Mouse (Mus musculus): ENCODE data around the gene Scaf1. TPM values are rescaled to one million over a fixed set of nuclear protein-coding genes. Genes with fewer than 3 reads are reported as not detected.

Gene Scaf1
- polyA plus RNA-seq, 1 experiment, result 126 TPM

- no peak for DNase-seq (ENCODE audit: extremely low spot score in 1 of 2, low spot score in 1 of 2)
Measured at GRCm38 (mm10) chr7:44959874-44960511, 56.2 kb downstream of the Scaf1 start.

GRCm38 (mm10) chr7:44959281-44959680 lies 56.9 kb downstream of the Scaf1 start:
- no peak for DNase-seq (ENCODE audit: extremely low spot score in 1 of 2, low spot score in 1 of 2)

- DNase-seq (ENCODE audit: extremely low spot score in 1 of 2, low spot score in 1 of 2), result peak in 1 of 2 experiments; percentile 61
Measured at GRCm38 (mm10) chr7:44958208-44958607, 58.0 kb downstream of the Scaf1 start.

- no peak for DNase-seq (ENCODE audit: extremely low spot score in 1 of 2, low spot score in 1 of 2)
Measured at GRCm38 (mm10) chr7:44957183-44957835, 58.9 kb downstream of the Scaf1 start.

- no peak for DNase-seq (ENCODE audit: extremely low spot score in 1 of 2, low spot score in 1 of 2)
Measured at GRCm38 (mm10) chr7:44956266-44956665, 59.9 kb downstream of the Scaf1 start.

GRCm38 (mm10) chr7:44955628-44956027 lies 60.5 kb downstream of the Scaf1 start:
- peak in 1 of 2 experiments; percentile 49 for DNase-seq (ENCODE audit: extremely low spot score in 1 of 2, low spot score in 1 of 2)

GRCm38 (mm10) chr7:44954091-44954885 lies 61.9 kb downstream of the Scaf1 start:
- no peak for DNase-seq (ENCODE audit: extremely low spot score in 1 of 2, low spot score in 1 of 2)

- no peak for DNase-seq (ENCODE audit: extremely low spot score in 1 of 2, low spot score in 1 of 2)
Measured at GRCm38 (mm10) chr7:44953561-44953960, 62.6 kb downstream of the Scaf1 start.

Other genes with a start within 250 kb of the Scaf1 start
- gene Nup62, start 200.3 kb downstream of the Scaf1 start, polyA plus RNA-seq (2012; rRNA removed), result 29.1 and 29.3 TPM in 2 replicates
- 1.3 and 2.2 TPM in 2 replicates for gene Il4i1, start 200.0 kb downstream of the Scaf1 start, polyA plus RNA-seq (2012; rRNA removed)
- gene Atf5, start 199.7 kb downstream of the Scaf1 start, polyA plus RNA-seq (2012; rRNA removed), result 24.2 and 35.6 TPM in 2 replicates
- 87.0 and 108 TPM in 2 replicates for gene Akt1s1, start 167.4 kb downstream of the Scaf1 start, polyA plus RNA-seq (2012; rRNA removed)
- 84.3 and 106 TPM in 2 replicates for gene Tbc1d17, start 167.3 kb downstream of the Scaf1 start, polyA plus RNA-seq (2012; rRNA removed)
- 42.3 and 44.9 TPM in 2 replicates for gene Pnkp, start 159.2 kb downstream of the Scaf1 start, polyA plus RNA-seq (2012; rRNA removed)
- gene Ptov1, start 146.6 kb downstream of the Scaf1 start, polyA plus RNA-seq (2012; rRNA removed), result 408 and 469 TPM in 2 replicates
- 123 and 130 TPM in 2 replicates for gene Med25, start 123.7 kb downstream of the Scaf1 start, polyA plus RNA-seq (2012; rRNA removed)
- gene Fuz, start 120.3 kb downstream of the Scaf1 start, polyA plus RNA-seq (2012; rRNA removed), result 30.4 and 32.4 TPM in 2 replicates
- 216 and 254 TPM in 2 replicates for gene Ap2a1, start 86.9 kb downstream of the Scaf1 start, polyA plus RNA-seq (2012; rRNA removed)
- 1.4 TPM in 2 replicates for gene Tsks, start 73.2 kb downstream of the Scaf1 start, polyA plus RNA-seq (2012; rRNA removed)
- gene Cpt1c, start 41.5 kb downstream of the Scaf1 start, polyA plus RNA-seq (2012; rRNA removed), result 151 TPM in 2 replicates
- gene Prmt1, start 29.8 kb downstream of the Scaf1 start, polyA plus RNA-seq (2012; rRNA removed), result 217 and 232 TPM in 2 replicates
- gene Irf3, start 18.7 kb downstream of the Scaf1 start, polyA plus RNA-seq (2012; rRNA removed), result 88.4 and 88.6 TPM in 2 replicates
- gene Bcl2l12, start 17.7 kb downstream of the Scaf1 start, polyA plus RNA-seq (2012; rRNA removed), result 5.4 and 5.9 TPM in 2 replicates
- 27.6 and 32.5 TPM in 2 replicates for gene Rras, start 1.6 kb upstream of the Scaf1 start, polyA plus RNA-seq (2012; rRNA removed)
- gene Prr12, start 36.5 kb upstream of the Scaf1 start, polyA plus RNA-seq (2012; rRNA removed), result 20.5 and 22.4 TPM in 2 replicates
- gene Nosip, start 46.1 kb upstream of the Scaf1 start, polyA plus RNA-seq (2012; rRNA removed), result 81.7 and 86.5 TPM in 2 replicates
- gene Prrg2, start 46.3 kb upstream of the Scaf1 start, polyA plus RNA-seq (2012; rRNA removed), result 15.5 and 15.6 TPM in 2 replicates
- gene Rcn3, start 75.9 kb upstream of the Scaf1 start, polyA plus RNA-seq (2012; rRNA removed), result 13.4 and 16.9 TPM in 2 replicates
- 34.0 and 34.2 TPM in 2 replicates for gene Fcgrt, start 87.5 kb upstream of the Scaf1 start, polyA plus RNA-seq (2012; rRNA removed)
- 383 and 419 TPM in 2 replicates for gene Rps11, start 108.1 kb upstream of the Scaf1 start, polyA plus RNA-seq (2012; rRNA removed)
- 1,438 and 1,804 TPM in 2 replicates for gene Rpl13a, start 112.4 kb upstream of the Scaf1 start, polyA plus RNA-seq (2012; rRNA removed)
- gene Gm45713, start 119.9 kb upstream of the Scaf1 start, polyA plus RNA-seq (2012; rRNA removed), result 0.06 and 0.12 TPM in 2 replicates
- 25.2 and 29.6 TPM in 2 replicates for gene Flt3l, start 120.1 kb upstream of the Scaf1 start, polyA plus RNA-seq (2012; rRNA removed)
- gene Pih1d1, start 137.9 kb upstream of the Scaf1 start, polyA plus RNA-seq (2012; rRNA removed), result 54.2 and 61.5 TPM in 2 replicates
- gene Aldh16a1, start 138.2 kb upstream of the Scaf1 start, polyA plus RNA-seq (2012; rRNA removed), result 10.1 and 10.8 TPM in 2 replicates
- 858 and 911 TPM in 2 replicates for gene Slc17a7, start 147.6 kb upstream of the Scaf1 start, polyA plus RNA-seq (2012; rRNA removed)
- 0.96 and 3.7 TPM in 2 replicates for gene Gfy, start 163.2 kb upstream of the Scaf1 start, polyA plus RNA-seq (2012; rRNA removed)
- gene Pth2, start 164.6 kb upstream of the Scaf1 start, polyA plus RNA-seq (2012; rRNA removed), result 0.90 and 1.4 TPM in 2 replicates
- gene Ccdc155, start 188.5 kb upstream of the Scaf1 start, polyA plus RNA-seq (2012; rRNA removed), result 4.1 TPM in 2 replicates
- 29.5 and 29.9 TPM in 2 replicates for gene Dkkl1, start 195.8 kb upstream of the Scaf1 start, polyA plus RNA-seq (2012; rRNA removed)
- 6.0 and 9.6 TPM in 2 replicates for gene Tead2, start 199.4 kb upstream of the Scaf1 start, polyA plus RNA-seq (2012; rRNA removed)
- gene Cd37, start 222.8 kb upstream of the Scaf1 start, polyA plus RNA-seq (2012; rRNA removed), result 10.3 and 11.2 TPM in 2 replicates
- gene Slc6a16, start 224.7 kb upstream of the Scaf1 start, polyA plus RNA-seq (2012; rRNA removed), result 1.1 and 1.2 TPM in 2 replicates